Comparison of ENCODE assay signal across 22 mouse cellular contexts in genomic region chr1:155693443-155693842, GRCm38 (mm10). TPM values are rescaled to one million over a fixed set of nuclear protein-coding genes. Genes with fewer than 3 reads are reported as not detected.
DNase-seq lines count a peak whose midpoint lies in the region; ATAC-seq and TF ChIP-seq lines count a peak whose summit lies in the region.
"Had no signal": no experiment of that assay in that cellular context is flagged by ENCODE, and none has a peak within 500 bp of the region (broad histone marks: within the 10 kb centered on the region; RNA-seq: fewer than 3 reads in every experiment).

No protein-coding gene starts in this region.

- TF ChIP-seq EP300 in stomach, postnatal 0 days (optimal IDR thresholded peaks at IDR 0.05), result no peak

- H3K27me3 ChIP-seq in limb, embryonic 11.5 days (ENCODE audit: control insufficient read depth, insufficient read depth, low read length), result no peaks in the 10 kb centered on the region
- no peaks in the 10 kb centered on the region for H3K27me3 ChIP-seq in limb, embryonic 10.5 days (ENCODE audit: low read depth, poor library complexity, severe bottlenecking)
- no peaks in the 10 kb centered on the region for H3K27me3 ChIP-seq in limb, embryonic 12.5 days
- no peaks in the 10 kb centered on the region for H3K27me3 ChIP-seq in lung, embryonic 16.5 days (ENCODE audit: control insufficient read depth, insufficient read depth, low read depth, low read length)
- H3K27me3 ChIP-seq in neural tube, embryonic 13.5 days, result peaks cover 4% of the 10 kb centered on the region; the same call in 1 of the 2 replicates
- no peaks in the 10 kb centered on the region for H3K27me3 ChIP-seq in stomach, postnatal 0 days (ENCODE audit: control insufficient read depth, insufficient read depth, low read length)

- WGBS in limb, embryonic 11.5 days, result 39% methylated on average over 5 of the region's 5 CpGs
- 64% methylated on average over 5 of the region's 5 CpGs for WGBS in limb, embryonic 10.5 days
- WGBS in limb, embryonic 12.5 days, result 28% methylated on average over 5 of the region's 5 CpGs
- WGBS in lung, embryonic 16.5 days, result 33% methylated on average over 5 of the region's 5 CpGs
- WGBS in neural tube, embryonic 13.5 days, result 30% methylated on average over 5 of the region's 5 CpGs
- 48% methylated on average over 5 of the region's 5 CpGs for WGBS in stomach, postnatal 0 days

- ATAC-seq in limb, embryonic 11.5 days (ENCODE audit: insufficient number of reproducible peaks, low FRiP score, low TSS enrichment, low read depth), result peak; percentile 54; the same call in 1 of the 2 replicates
- ATAC-seq in limb, embryonic 12.5 days (ENCODE audit: insufficient number of reproducible peaks, insufficient read depth, low FRiP score, low TSS enrichment, low read depth), result peak; percentile 80
- ATAC-seq in lung, embryonic 16.5 days (ENCODE audit: low read depth), result peak; percentile 59; the same call in 1 of the 2 replicates
- 0 out of 2 replicates have a peak, but pooled peaks have one; percentile 37 for ATAC-seq in neural tube, embryonic 13.5 days (ENCODE audit: low read depth)
- ATAC-seq in stomach, postnatal 0 days (ENCODE audit: low FRiP score, low TSS enrichment), result no peak
- ATAC-seq: inflammation-experienced regulatory T-cells, adult 6 months; midbrain, embryonic 16.5 days had no signal

- no peak for TF ChIP-seq CTCF in stomach, postnatal 0 days (IDR thresholded peaks at IDR 0.05; ENCODE audit: low read depth)

- H3K9me3 ChIP-seq in limb, embryonic 11.5 days (ENCODE audit: control insufficient read depth, low read length), result no peaks in the 10 kb centered on the region
- H3K9me3 ChIP-seq in limb, embryonic 10.5 days (replicated peaks), result no peaks in the 10 kb centered on the region
- H3K9me3 ChIP-seq in limb, embryonic 12.5 days, result no peaks in the 10 kb centered on the region
- no peaks in the 10 kb centered on the region for H3K9me3 ChIP-seq in lung, embryonic 16.5 days (ENCODE audit: control insufficient read depth, low read length)
- H3K9me3 ChIP-seq in neural tube, embryonic 13.5 days, result no peaks in the 10 kb centered on the region
- H3K9me3 ChIP-seq in stomach, postnatal 0 days (ENCODE audit: control insufficient read depth, low read length), result no peaks in the 10 kb centered on the region
- H3K9me3 ChIP-seq: forebrain, embryonic 10.5 days had no signal

- no peak overlapping the region for H3K27ac ChIP-seq in limb, embryonic 11.5 days (replicated peaks; ENCODE audit: low read depth, low read length)
- H3K27ac ChIP-seq in limb, embryonic 10.5 days, result no peak overlapping the region
- H3K27ac ChIP-seq in limb, embryonic 12.5 days, result no peak overlapping the region
- H3K27ac ChIP-seq in lung, embryonic 16.5 days (ENCODE audit: low read length), result no peak overlapping the region
- no peak overlapping the region for H3K27ac ChIP-seq in neural tube, embryonic 13.5 days (replicated peaks)
- no peak overlapping the region for H3K27ac ChIP-seq in stomach, postnatal 0 days (replicated peaks)
- H3K27ac ChIP-seq: forebrain, embryonic 10.5 days; left cerebral cortex, adult 2 months; liver, embryonic 14.5 days had no signal

- H3K4me1 ChIP-seq in limb, embryonic 11.5 days (ENCODE audit: control insufficient read depth, insufficient read depth, low read length), result peaks cover 8% of the 10 kb centered on the region; the same call in 1 of the 2 replicates
- H3K4me1 ChIP-seq in limb, embryonic 10.5 days, result peaks cover 18% of the 10 kb centered on the region
- peaks cover 22% of the 10 kb centered on the region for H3K4me1 ChIP-seq in limb, embryonic 12.5 days (replicated peaks)
- peaks cover 8% of the 10 kb centered on the region; the same call in 1 of the 2 replicates for H3K4me1 ChIP-seq in lung, embryonic 16.5 days (replicated peaks; ENCODE audit: control insufficient read depth, insufficient read depth, low read length)
- H3K4me1 ChIP-seq in neural tube, embryonic 13.5 days (replicated peaks), result peaks cover 30% of the 10 kb centered on the region
- no peaks in the 10 kb centered on the region for H3K4me1 ChIP-seq in stomach, postnatal 0 days (replicated peaks; ENCODE audit: control insufficient read depth, insufficient read depth)

- H3K9ac ChIP-seq in limb, embryonic 11.5 days (ENCODE audit: low read length), result no peak overlapping the region
- H3K9ac ChIP-seq in limb, embryonic 12.5 days (replicated peaks), result no peak overlapping the region
- H3K9ac ChIP-seq in lung, embryonic 16.5 days (ENCODE audit: low read length), result no peak overlapping the region
- no peak overlapping the region for H3K9ac ChIP-seq in neural tube, embryonic 13.5 days
- no peak overlapping the region for H3K9ac ChIP-seq in stomach, postnatal 0 days (ENCODE audit: low read length)
- H3K9ac ChIP-seq: liver, embryonic 14.5 days had no signal

- DNase-seq in limb, embryonic 11.5 days (ENCODE audit: low spot score), result no peak
- DNase-seq in limb, embryonic 10.5 days (ENCODE audit: low spot score), result no peak
- no peak for DNase-seq in embryo, embryonic 11 days
- no peak for DNase-seq in stomach, postnatal 0 days (ENCODE audit: low spot score)
- DNase-seq: adrenal gland, postnatal 36 days; cerebellum, adult 18-20 months; cerebellum, postnatal 36 days; gastrocnemius, postnatal 36 days; kidney, adult 2 months; kidney, postnatal 25 days; left cerebral cortex, postnatal 4 days; thymus, adult 18-20 months had no signal

- no peak overlapping the region for H3K4me3 ChIP-seq in limb, embryonic 11.5 days (ENCODE audit: low read depth, low read length)
- no peak overlapping the region for H3K4me3 ChIP-seq in limb, embryonic 10.5 days
- no peak overlapping the region for H3K4me3 ChIP-seq in limb, embryonic 12.5 days (replicated peaks)
- no peak overlapping the region for H3K4me3 ChIP-seq in lung, embryonic 16.5 days (ENCODE audit: low read length)
- no peak overlapping the region for H3K4me3 ChIP-seq in neural tube, embryonic 13.5 days
- no peak overlapping the region for H3K4me3 ChIP-seq in stomach, postnatal 0 days (ENCODE audit: low read depth, low read length)
- H3K4me3 ChIP-seq: forebrain, embryonic 10.5 days; left cerebral cortex, adult 2 months had no signal

- no peak overlapping the region for H3K4me2 ChIP-seq in limb, embryonic 11.5 days (ENCODE audit: low read depth, severe bottlenecking)
- no peak overlapping the region for H3K4me2 ChIP-seq in limb, embryonic 12.5 days
- no peak overlapping the region for H3K4me2 ChIP-seq in lung, embryonic 16.5 days (ENCODE audit: low read depth, low read length)
- no peak overlapping the region for H3K4me2 ChIP-seq in neural tube, embryonic 13.5 days
- H3K4me2 ChIP-seq in stomach, postnatal 0 days (replicated peaks; ENCODE audit: low read depth), result no peak overlapping the region

- no peaks in the 10 kb centered on the region for H3K36me3 ChIP-seq in limb, embryonic 11.5 days (ENCODE audit: control insufficient read depth, insufficient read depth, low read length)
- no peaks in the 10 kb centered on the region for H3K36me3 ChIP-seq in limb, embryonic 10.5 days
- H3K36me3 ChIP-seq in limb, embryonic 12.5 days, result no peaks in the 10 kb centered on the region
- no peaks in the 10 kb centered on the region for H3K36me3 ChIP-seq in lung, embryonic 16.5 days (ENCODE audit: control insufficient read depth, insufficient read depth, low read length)
- no peaks in the 10 kb centered on the region for H3K36me3 ChIP-seq in neural tube, embryonic 13.5 days
- no peaks in the 10 kb centered on the region for H3K36me3 ChIP-seq in stomach, postnatal 0 days (ENCODE audit: control insufficient read depth, insufficient read depth, low read length)
- H3K36me3 ChIP-seq: forebrain, embryonic 10.5 days had no signal

RNA-seq across cellular contexts. Expression of gene Lhx4, which starts 58.0 kb away (rescaled TPM):
- 0.06 TPM in 1 of 2 replicates, not detected in the other for polyA plus RNA-seq in limb, embryonic 11.5 days (2014; fragmentation: Nextera tagmentation; extraction: Ambion mirVana)
- polyA plus RNA-seq in limb, embryonic 10.5 days (2016; fragmentation: Nextera tagmentation; extraction: Ambion mirVana), result 0.23 TPM in 1 of 2 replicates, not detected in the other
- not detected in 2 replicates for polyA plus RNA-seq in limb, embryonic 12.5 days (2016; fragmentation: Nextera tagmentation; extraction: Ambion mirVana)
- polyA plus RNA-seq in lung, embryonic 16.5 days (2015; fragmentation: Nextera tagmentation; extraction: Ambion mirVana), result 0.04 TPM in 1 of 2 replicates, not detected in the other
- polyA plus RNA-seq in neural tube, embryonic 13.5 days (2015; fragmentation: Nextera tagmentation; extraction: Ambion mirVana), result 5.5 and 7.5 TPM in 2 replicates
- polyA plus RNA-seq in stomach, postnatal 0 days (2015; fragmentation: Nextera tagmentation; extraction: Ambion mirVana), result 0.04 and 0.10 TPM in 2 replicates
- polyA plus RNA-seq: forebrain, embryonic 10.5 days; heart, postnatal 0 days; inflammation-experienced regulatory T-cells, adult 6 months; kidney, adult 2 months; liver, embryonic 14.5 days; small intestine, adult 2 months had no signal
